Mouse (Mus musculus): ENCODE data around the gene Atp2b4. TPM values are rescaled to one million over a fixed set of nuclear protein-coding genes. Genes with fewer than 3 reads are reported as not detected.

The Atp2b4 gene
- total and polyA plus RNA-seq, 3 experiments = 6.6 to 22.3 (median 21.3) TPM

GRCm38 (mm10) chr1:133718786-133719185, 82.1 kb downstream of the Atp2b4 start:
- no peaks in the 10 kb centered on the region for H3K36me3 ChIP-seq (ENCODE audit: control insufficient read depth, insufficient read depth, low read length)
- H3K27me3 ChIP-seq (ENCODE audit: control insufficient read depth, insufficient read depth, low read length) = no peaks in the 10 kb centered on the region
- H3K4me3 ChIP-seq = no peak overlapping the region
- DNase-seq = no peak
- H3K9ac ChIP-seq (ENCODE audit: low read depth, low read length) = no peak overlapping the region
- H3K4me1 ChIP-seq (ENCODE audit: control insufficient read depth, insufficient read depth, low read length) = no peaks in the 10 kb centered on the region
- no peak overlapping the region for H3K27ac ChIP-seq
- H3K79me2 ChIP-seq (replicated peaks; ENCODE audit: control insufficient read depth, insufficient read depth, low read length) = no peaks in the 10 kb centered on the region
- WGBS = 97% methylated on average over 8 of the region's 8 CpGs
- intact Hi-C loops (cut with DNase I) = no loop called here
- no peak for TF ChIP-seq EP300 (IDR thresholded peaks at IDR 0.05; ENCODE audit: insufficient read depth, low read depth, low read length)
- TF ChIP-seq POLR2A (IDR thresholded peaks at IDR 0.05; ENCODE audit: insufficient read depth, low read depth, low read length) = no peak
- TF ChIP-seq CTCF (IDR thresholded peaks at IDR 0.05) = no peak

DNA sequence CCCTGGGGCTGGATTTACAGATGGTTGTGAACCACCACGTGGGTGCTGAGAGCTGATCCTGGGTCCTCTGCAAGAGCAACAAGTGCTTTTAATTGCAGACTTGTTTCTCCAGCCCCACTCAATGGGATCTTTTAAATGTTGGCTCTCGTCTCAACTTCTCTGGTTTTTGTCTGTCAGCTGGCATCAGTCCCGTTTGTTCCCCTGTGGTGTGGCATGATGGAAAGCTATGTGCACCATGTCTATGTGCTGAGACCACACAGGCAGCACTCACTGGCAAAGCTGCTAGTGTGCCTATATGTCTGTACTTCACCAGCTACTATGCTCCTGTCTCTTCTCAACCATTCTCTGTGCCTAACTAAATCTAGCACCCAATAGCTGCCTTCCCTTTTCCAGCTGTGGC, 82.5 kb downstream of the Atp2b4 start:
- no peak overlapping the region for H3K4me3 ChIP-seq
- no peaks in the 10 kb centered on the region for H3K36me3 ChIP-seq (ENCODE audit: control insufficient read depth, insufficient read depth, low read length)
- H3K79me2 ChIP-seq (replicated peaks; ENCODE audit: control insufficient read depth, insufficient read depth, low read length) = no peaks in the 10 kb centered on the region
- intact Hi-C loops (cut with DNase I) = no loop called here
- WGBS = 73% methylated on average over 3 of the region's 3 CpGs
- no peaks in the 10 kb centered on the region; the same call in 1 of the 2 replicates for H3K4me1 ChIP-seq (ENCODE audit: control insufficient read depth, insufficient read depth, low read length)
- H3K27ac ChIP-seq = no peak overlapping the region
- no peak for DNase-seq
- no peaks in the 10 kb centered on the region for H3K27me3 ChIP-seq (ENCODE audit: control insufficient read depth, insufficient read depth, low read length)
- TF ChIP-seq EP300 (IDR thresholded peaks at IDR 0.05; ENCODE audit: insufficient read depth, low read depth, low read length) = no peak
- TF ChIP-seq CTCF (IDR thresholded peaks at IDR 0.05) = no peak
- no peak for TF ChIP-seq POLR2A (IDR thresholded peaks at IDR 0.05; ENCODE audit: insufficient read depth, low read depth, low read length)
- no peak overlapping the region for H3K9ac ChIP-seq (ENCODE audit: low read depth, low read length)

- Histone ChIP-seq H3K4me3 (no peak overlapping the region), H3K27ac (no peak overlapping the region), H3K27me3 (ENCODE audit: control insufficient read depth, insufficient read depth, low read length) (no peaks in the 10 kb centered on the region), H3K4me1 (ENCODE audit: control insufficient read depth, insufficient read depth, low read length) (no peaks in the 10 kb centered on the region; the same call in 1 of the 2 replicates), H3K79me2 (replicated peaks; ENCODE audit: control insufficient read depth, insufficient read depth, low read length) (no peaks in the 10 kb centered on the region), H3K36me3 (ENCODE audit: control insufficient read depth, insufficient read depth, low read length) (no peaks in the 10 kb centered on the region), H3K9ac (ENCODE audit: low read depth, low read length) (no peak overlapping the region)
- WGBS = 23% methylated on average over 7 of the region's 7 CpGs
- peak; percentile 34 to 47 for DNase-seq
- intact Hi-C loops (cut with DNase I) = no loop called here
- TF ChIP-seq CTCF (IDR thresholded peaks at IDR 0.05) (peak; percentile 74), POLR2A (IDR thresholded peaks at IDR 0.05; ENCODE audit: insufficient read depth, low read depth, low read length) (no peak)
Observed at GRCm38 (mm10) chr1:133716464-133716863, 84.4 kb downstream of the Atp2b4 start.

GRCm38 (mm10) chr1:133715191-133715590, 85.7 kb downstream of the Atp2b4 start:
- DNase-seq = no peak
- WGBS = 53% methylated on average over 1 of the region's 1 CpGs
- Histone ChIP-seq H3K27me3 (ENCODE audit: control insufficient read depth, insufficient read depth, low read length) (no peaks in the 10 kb centered on the region), H3K4me1 (ENCODE audit: control insufficient read depth, insufficient read depth, low read length) (no peaks in the 10 kb centered on the region; the same call in 1 of the 2 replicates), H3K4me3 (no peak overlapping the region), H3K36me3 (ENCODE audit: control insufficient read depth, insufficient read depth, low read length) (no peaks in the 10 kb centered on the region), H3K9ac (ENCODE audit: low read depth, low read length) (no peak overlapping the region), H3K79me2 (replicated peaks; ENCODE audit: control insufficient read depth, insufficient read depth, low read length) (no peaks in the 10 kb centered on the region), H3K27ac (no peak overlapping the region)
- intact Hi-C loops (cut with DNase I) = no loop called here
- TF ChIP-seq EP300 (IDR thresholded peaks at IDR 0.05; ENCODE audit: insufficient read depth, low read depth, low read length) (no peak), POLR2A (IDR thresholded peaks at IDR 0.05; ENCODE audit: insufficient read depth, low read depth, low read length) (no peak), CTCF (IDR thresholded peaks at IDR 0.05) (no peak)

DNA sequence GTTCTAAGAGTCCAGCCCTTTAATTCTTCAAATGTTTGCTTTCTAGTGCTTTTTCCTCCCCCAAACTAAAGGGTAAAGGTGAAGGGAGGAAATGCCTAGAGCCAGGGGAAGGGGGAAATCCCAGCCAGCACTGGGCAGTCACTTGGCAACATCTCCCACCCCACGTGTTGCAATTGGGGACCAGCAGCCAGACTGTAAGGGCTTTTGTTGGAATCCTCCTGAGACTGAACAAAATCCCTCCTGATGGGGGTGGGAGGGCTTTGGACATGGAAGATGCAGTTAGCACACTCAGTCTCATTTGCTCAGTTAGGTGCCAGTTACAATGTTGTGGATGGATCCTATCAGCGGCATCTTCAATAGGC, 87.9 kb downstream of the Atp2b4 start:
- peak in 1 of 2 experiments; percentile 29 for DNase-seq
- Histone ChIP-seq H3K36me3 (ENCODE audit: control insufficient read depth, insufficient read depth, low read length) (no peaks in the 10 kb centered on the region), H3K4me1 (ENCODE audit: control insufficient read depth, insufficient read depth, low read length) (no peaks in the 10 kb centered on the region; the same call in 1 of the 2 replicates), H3K27me3 (ENCODE audit: control insufficient read depth, insufficient read depth, low read length) (no peaks in the 10 kb centered on the region), H3K4me3 (no peak overlapping the region), H3K79me2 (replicated peaks; ENCODE audit: control insufficient read depth, insufficient read depth, low read length) (no peaks in the 10 kb centered on the region), H3K27ac (no peak overlapping the region), H3K9ac (ENCODE audit: low read depth, low read length) (no peak overlapping the region)
- WGBS = 51% methylated on average over 2 of the region's 2 CpGs
- intact Hi-C loops (cut with DNase I) = no loop called here
- TF ChIP-seq POLR2A (IDR thresholded peaks at IDR 0.05; ENCODE audit: insufficient read depth, low read depth, low read length) (no peak), CTCF (IDR thresholded peaks at IDR 0.05) (no peak), EP300 (IDR thresholded peaks at IDR 0.05; ENCODE audit: insufficient read depth, low read depth, low read length) (no peak)

DNA sequence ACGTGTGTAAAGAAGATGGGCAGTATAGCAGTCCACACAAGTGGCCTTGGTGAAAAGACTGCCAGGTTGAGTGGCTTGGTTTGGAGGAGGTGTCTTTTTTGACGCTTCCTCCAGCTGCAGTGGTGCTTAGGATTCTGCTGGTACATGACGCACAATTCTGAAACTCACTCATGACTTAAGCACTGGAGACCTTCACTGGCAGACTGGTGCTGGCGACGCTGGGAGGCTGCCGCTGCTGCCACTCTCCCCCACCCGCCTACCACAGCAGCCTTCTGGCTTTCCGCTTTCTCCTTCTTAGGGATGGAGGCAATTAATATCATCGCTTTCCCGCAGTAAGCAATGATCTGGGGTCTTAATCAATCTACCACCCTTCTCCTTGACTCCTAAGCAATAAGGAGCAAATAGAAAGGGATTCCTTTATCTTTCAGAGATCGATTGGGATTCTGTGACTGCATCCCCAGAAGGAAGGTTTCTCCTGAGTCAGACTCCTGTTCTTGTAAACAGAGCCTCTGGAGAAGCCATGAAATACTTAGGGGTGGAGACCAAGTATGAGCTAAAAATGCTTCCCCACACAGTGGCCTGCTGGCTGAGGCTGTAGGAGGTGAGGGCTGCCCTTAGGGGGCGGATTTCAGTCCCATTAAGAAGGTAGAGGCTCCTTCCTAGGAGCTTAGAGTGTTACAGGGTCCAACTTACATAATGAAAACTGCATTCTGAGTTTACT, 88.4 kb downstream of the Atp2b4 start:
- H3K9ac ChIP-seq (ENCODE audit: low read depth, low read length) = no peak overlapping the region
- no peak for DNase-seq
- no peak overlapping the region for H3K4me3 ChIP-seq
- H3K79me2 ChIP-seq (replicated peaks; ENCODE audit: control insufficient read depth, insufficient read depth, low read length) = no peaks in the 10 kb centered on the region
- H3K36me3 ChIP-seq (ENCODE audit: control insufficient read depth, insufficient read depth, low read length) = no peaks in the 10 kb centered on the region
- intact Hi-C loops (cut with DNase I) = no loop called here
- TF ChIP-seq CTCF (IDR thresholded peaks at IDR 0.05) = peak; percentile 15; the same call in 1 of the 2 replicates
- no peak for TF ChIP-seq EP300 (IDR thresholded peaks at IDR 0.05; ENCODE audit: insufficient read depth, low read depth, low read length)
- no peak for TF ChIP-seq POLR2A (IDR thresholded peaks at IDR 0.05; ENCODE audit: insufficient read depth, low read depth, low read length)
- no peaks in the 10 kb centered on the region; the same call in 1 of the 2 replicates for H3K4me1 ChIP-seq (ENCODE audit: control insufficient read depth, insufficient read depth, low read length)
- 82% methylated on average over 12 of the region's 12 CpGs for WGBS
- no peak overlapping the region for H3K27ac ChIP-seq
- no peaks in the 10 kb centered on the region for H3K27me3 ChIP-seq (ENCODE audit: control insufficient read depth, insufficient read depth, low read length)
